Mouse (Mus musculus): ENCODE results near the gene Nek1.

DNA sequence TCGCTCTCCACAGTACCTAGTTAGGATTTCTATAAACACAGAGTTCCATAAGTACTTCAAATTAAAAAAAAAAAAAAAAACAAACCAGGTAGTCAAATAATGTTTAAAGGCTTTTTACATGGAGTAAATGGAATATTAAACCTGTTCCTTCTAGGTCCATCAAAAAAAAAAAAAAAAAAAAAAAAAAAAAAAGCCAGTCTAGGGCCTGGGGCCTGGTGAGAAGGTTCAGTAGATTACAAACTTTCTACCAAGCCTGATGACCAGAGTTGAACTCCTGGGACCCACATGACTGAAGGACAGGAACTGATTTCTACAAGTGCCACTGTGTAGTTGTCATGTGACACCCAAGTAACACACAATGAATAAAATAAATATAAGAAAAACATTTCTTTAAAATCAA lies 41.2 kb upstream of the Nek1 start:
- TF ChIP-seq CTCF (IDR thresholded peaks at IDR 0.05 in 2 of 3, conservative IDR thresholded peaks at IDR 0.05 in 1 of 3; ENCODE audit: control insufficient read depth in 1 of 3, insufficient read depth in 1 of 3, low read depth in 2 of 3, low read length in 3 of 3, poor library complexity in 1 of 3, severe bottlenecking in 1 of 3): no peak
- no peak for TF ChIP-seq POLR2A (IDR thresholded peaks at IDR 0.05; ENCODE audit: control insufficient read depth in 1 of 2, insufficient read depth in 1 of 2, low read depth in 1 of 2, low read length in 2 of 2, poor library complexity in 1 of 2)
- no peak for TF ChIP-seq HCFC1 (IDR thresholded peaks at IDR 0.05; ENCODE audit: low read depth, low read length)

Data from MEL (cell line).